Mouse (Mus musculus) erythroblast, embryonic 14.5 days (primary cell): ENCODE data around the gene Gnaz.

Experiments used
- GATA1 ChIP-seq: IDR thresholded peaks from 2 replicates; pipeline ENCODE4 v1.6.1; 2012; ENCODE audit warnings: low read length, inconsistent platforms, mixed read lengths
- TAL1 ChIP-seq: IDR thresholded peaks from 3 replicates; pipeline ENCODE4 v1.6.1; 2012; ENCODE audit warnings: low read length, inconsistent platforms, mixed read lengths

- TF ChIP-seq GATA1 (no peak), TAL1 (no peak)
These were observed 29.8 kb upstream of the Gnaz start for GRCm38 (mm10) chr10:74937003-74937790.
